Mouse (Mus musculus) G1E (cell line): Measurements from ENCODE around the gene B430306N03Rik.

Experiments
- CTCF ChIP-seq: IDR thresholded peaks from 2 replicates; pipeline ENCODE4 v1.5.1; 2012; ENCODE audit warnings: low read depth, low read length, inconsistent platforms, mixed read lengths
- GATA1 ChIP-seq: IDR thresholded peaks from 2 replicates; pipeline ENCODE4 v1.6.1; 2012; ENCODE audit warnings: borderline replicate concordance, low read length, inconsistent platforms, mixed read lengths
- POLR2AphosphoS5 ChIP-seq: IDR thresholded peaks from 2 replicates; pipeline ENCODE4 v1.6.1; 2012; ENCODE audit warnings: low read depth, low read length, inconsistent platforms; ENCODE audit not compliant: insufficient replicate concordance
- TAL1 ChIP-seq: conservative IDR thresholded peaks from 2 replicates; pipeline ENCODE4 v1.6.1; 2012; ENCODE audit warnings: low read depth, low read length, inconsistent platforms, mixed read lengths

DNA sequence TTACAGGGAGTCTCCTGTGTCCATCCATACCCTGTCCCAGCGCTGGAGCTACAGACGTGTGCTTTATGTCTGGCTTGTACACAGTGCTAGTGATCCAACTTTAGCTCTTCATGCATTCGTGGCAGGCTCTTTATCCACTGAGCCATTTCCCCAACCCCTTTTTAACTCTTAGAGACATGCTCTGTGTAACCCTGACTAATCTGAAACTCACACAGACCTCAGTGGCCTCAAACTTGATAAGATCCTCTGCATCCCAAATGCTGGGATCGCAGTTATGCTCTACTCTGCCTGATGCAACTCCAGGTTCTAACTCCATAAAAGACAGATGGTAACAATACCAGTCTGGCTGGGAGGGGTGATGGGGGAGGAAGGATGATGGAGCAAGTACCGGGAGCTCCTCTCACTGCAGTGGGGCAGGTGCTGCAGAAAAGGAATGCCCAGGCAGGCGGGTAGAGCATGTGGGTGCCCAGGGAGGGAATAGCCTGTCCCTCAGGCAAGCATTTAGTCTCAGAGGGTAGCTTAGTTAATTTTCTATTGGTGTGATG, 47.6 kb downstream of the B430306N03Rik start:
- TF ChIP-seq CTCF (no peak), GATA1 (no peak), POLR2AphosphoS5 (no peak), TAL1 (no peak)
